Mouse (Mus musculus): Measurements from ENCODE around the gene Dsn1.

Gene Dsn1

DNA sequence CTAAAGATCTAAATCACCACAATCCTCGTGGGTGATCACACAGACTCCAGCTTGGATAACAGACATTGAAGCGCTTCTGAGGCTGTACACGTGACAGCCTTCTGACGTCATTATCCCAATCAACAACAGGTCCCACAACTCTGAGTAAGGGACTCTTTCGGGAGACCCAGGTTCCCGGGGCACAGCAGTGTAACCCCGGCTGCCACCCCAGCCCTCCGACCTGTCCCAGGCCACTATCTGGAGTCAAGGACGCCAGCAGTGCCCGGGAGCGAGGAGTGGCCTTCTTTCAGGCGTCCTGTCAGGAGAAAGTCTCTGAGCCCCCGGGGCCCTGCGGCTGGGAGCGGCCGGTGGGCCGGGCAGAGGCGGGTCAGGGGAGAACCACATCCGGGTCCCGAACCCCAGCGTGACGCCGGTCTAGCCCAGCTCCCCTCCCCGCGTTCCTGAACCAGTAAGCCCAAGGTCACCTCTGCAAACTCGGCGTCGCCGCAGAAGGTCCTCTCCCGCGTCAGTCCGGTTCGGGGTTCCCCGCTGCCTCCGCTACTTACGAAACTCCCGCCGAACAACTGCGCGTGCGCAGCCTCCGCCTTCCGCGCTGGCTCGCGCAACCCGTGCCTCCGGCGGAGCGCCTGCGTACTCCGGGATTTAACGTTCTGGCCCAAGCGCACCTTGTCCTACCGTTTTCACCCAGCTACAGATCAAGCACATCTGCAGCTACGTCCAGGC is at the start of gene Dsn1:
Gene Dsn1 (minus strand): TSS at position 644 of the 723 bp plus-strand sequence.
- peak; percentile 95 for DNase-seq

DNA sequence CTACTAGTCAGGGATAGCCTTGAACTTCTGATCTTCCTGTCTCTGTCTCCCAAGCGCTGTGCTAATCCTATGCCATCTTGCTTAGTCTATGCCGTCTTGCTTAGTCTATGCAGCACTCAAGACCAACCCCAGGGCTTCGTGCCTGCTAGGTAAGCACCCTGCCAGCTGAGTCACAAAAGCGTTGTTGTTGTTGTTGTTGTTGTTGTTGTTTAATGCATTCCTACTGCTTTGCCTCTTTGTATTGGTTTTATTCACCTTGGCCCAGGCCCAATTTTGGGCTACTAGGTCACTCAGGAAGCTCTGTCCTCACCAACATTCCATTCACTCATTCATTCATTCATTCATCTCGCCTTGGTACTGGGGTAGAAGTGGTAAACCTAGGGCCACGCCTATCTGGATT is 48.8 kb upstream of the Dsn1 start:
- DNase-seq, result no peak

- peak; percentile 41 for DNase-seq
These were observed 47.9 kb upstream of the Dsn1 start for GRCm38 (mm10) chr2:157054816-157055215.

- no peak for DNase-seq
These were observed 47.3 kb upstream of the Dsn1 start for GRCm38 (mm10) chr2:157054297-157054696.

GRCm38 (mm10) chr2:157053787-157054186 is 46.8 kb upstream of the Dsn1 start:
- no peak for DNase-seq

GRCm38 (mm10) chr2:157053124-157053523 is 46.2 kb upstream of the Dsn1 start:
- DNase-seq, result no peak

DNA sequence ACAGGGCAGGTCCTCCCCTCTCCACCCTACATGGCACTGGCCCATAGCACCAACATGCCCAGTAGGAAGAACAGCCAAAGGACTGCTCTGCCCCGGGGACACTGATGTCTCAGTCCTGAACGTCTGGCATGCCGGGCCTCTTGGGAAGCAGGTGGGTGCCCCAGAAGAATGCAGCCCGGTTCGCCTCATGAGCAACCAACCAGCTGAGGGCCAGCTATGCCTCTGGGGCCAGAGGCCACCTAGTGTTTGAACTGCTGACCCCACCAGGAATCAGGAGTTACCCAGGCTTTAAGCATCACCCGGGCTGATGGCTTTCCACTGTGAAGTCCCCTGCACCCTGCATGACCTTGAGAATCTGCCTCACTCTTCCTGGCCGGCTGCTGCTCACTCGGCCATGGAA is 45.5 kb upstream of the Dsn1 start:
- DNase-seq, result no peak

- no peak for DNase-seq
These were observed 42.9 kb upstream of the Dsn1 start for GRCm38 (mm10) chr2:157049831-157050243.

- no peak for DNase-seq
These were observed 41.6 kb upstream of the Dsn1 start for GRCm38 (mm10) chr2:157048395-157049181.

GRCm38 (mm10) chr2:157046956-157047355 is 40.0 kb upstream of the Dsn1 start:
- DNase-seq, result no peak

GRCm38 (mm10) chr2:157045932-157046331 is 39.0 kb upstream of the Dsn1 start:
- no peak for DNase-seq

- no peak for DNase-seq
These were observed 37.0 kb upstream of the Dsn1 start for GRCm38 (mm10) chr2:157043987-157044386.

- DNase-seq, result no peak
These were observed 36.6 kb upstream of the Dsn1 start for GRCm38 (mm10) chr2:157043556-157043955.

DNA sequence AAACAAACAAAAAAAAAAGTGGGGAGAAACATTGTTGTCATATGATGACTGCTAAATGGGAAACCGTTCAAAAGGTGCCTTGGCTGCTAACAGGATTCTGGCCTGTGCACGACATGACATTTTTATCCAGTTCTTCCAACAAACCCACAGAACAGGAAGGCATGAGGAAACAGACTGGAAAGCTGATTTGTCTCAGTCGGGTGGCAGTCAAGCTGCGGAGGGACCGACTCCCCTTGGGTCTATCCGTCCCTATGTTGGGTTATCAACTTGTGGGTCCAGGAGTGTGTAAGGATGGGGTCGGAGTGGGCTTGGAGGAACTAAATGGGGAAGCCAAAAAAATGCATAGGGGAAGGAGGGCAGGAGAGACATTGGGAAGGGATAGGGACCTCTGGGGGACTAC is 34.5 kb upstream of the Dsn1 start:
- no peak for DNase-seq

DNA sequence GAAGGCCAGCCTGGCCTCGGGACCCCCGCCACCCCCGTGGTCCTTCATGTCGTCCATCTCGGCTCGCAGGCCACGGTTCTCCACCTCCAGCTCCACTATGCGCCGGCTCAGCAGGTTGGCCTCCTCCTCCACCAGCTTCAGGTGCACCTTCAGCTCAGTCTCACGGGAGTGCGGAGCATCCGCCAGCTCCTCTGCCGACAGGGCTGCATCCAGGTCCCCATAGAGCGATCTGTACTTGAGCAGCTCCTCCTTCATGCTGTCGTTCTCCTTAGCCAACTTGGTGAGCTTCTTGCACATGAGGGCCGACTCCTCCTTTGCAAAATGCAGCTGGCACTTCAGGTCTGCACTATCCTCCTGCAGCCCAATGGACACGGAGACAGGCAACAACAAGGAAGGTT is 33.7 kb upstream of the Dsn1 start:
- no peak for DNase-seq

- DNase-seq, result peak; percentile 58
These were observed 33.1 kb upstream of the Dsn1 start for GRCm38 (mm10) chr2:157039900-157040648.

DNA sequence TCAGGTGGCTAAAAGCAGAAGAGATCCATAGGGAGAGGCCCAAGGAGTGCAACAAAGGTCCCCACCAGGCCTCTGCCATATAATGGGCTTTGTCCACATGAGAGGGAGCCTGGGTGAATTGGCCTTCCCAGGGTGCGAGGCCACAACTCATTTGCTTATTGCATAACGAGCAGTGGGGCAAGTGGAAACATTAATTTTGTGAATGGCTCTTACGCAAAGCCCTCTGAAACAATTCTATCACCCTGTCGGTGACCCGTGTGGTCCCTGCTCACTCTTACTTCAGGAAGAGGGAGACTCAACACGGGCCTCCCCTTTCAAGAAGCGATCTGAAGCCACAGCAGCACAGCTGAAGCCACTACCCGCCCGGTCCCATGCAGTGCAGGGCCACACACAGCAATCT is 30.3 kb upstream of the Dsn1 start:
- DNase-seq, result no peak

DNA sequence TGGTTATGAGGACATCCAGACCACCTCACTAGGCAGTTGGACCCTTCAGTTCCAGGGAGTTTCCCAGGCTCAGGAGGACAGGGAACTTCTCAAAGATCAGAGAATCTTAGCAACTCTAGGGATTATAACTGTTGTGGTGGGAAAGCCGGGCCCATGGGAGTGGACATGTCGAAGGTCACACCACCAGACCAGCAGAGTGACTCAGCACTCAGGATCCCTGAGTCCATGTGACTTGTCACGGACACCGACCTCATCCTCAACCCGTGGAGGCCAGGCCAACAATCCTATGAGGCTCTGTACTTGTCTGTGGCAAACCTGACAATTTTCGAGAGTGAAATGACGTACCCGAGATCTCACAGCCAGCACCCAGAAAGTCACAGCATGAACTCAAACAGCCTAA is 29.4 kb upstream of the Dsn1 start:
- no peak for DNase-seq

- no peak for DNase-seq
These were observed 28.4 kb upstream of the Dsn1 start for GRCm38 (mm10) chr2:157035371-157035770.

DNA sequence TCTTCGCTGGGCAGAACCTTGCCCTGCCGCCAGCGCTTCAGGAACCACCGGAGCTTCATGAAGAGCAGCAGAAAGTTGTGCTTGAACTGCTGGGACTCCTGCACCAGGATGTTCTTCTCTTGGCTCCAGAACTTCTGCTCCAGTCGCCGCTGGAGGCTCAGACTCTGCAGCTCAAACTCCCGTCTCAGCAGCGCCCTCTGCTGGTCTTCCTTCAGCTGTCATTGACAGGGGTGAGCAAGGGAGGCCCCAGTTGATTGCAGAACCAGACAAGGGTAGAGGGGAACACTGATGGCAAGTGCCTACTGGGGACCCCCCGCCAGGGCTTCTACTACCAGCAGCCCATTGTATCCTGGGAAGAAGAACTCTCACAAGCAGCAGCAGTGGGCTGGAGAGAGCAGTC is 23.9 kb upstream of the Dsn1 start:
- DNase-seq, result peak; percentile 95

- DNase-seq, result no peak
These were observed 21.3 kb upstream of the Dsn1 start for GRCm38 (mm10) chr2:157028261-157028660.

GRCm38 (mm10) chr2:157027106-157028008 is 20.4 kb upstream of the Dsn1 start:
- no peak for DNase-seq

GRCm38 (mm10) chr2:157021156-157021555 is 14.2 kb upstream of the Dsn1 start:
- DNase-seq, result no peak
